Mouse (Mus musculus): Measurements from ENCODE around the gene Cdkl2. TPM values are rescaled to one million over a fixed set of nuclear protein-coding genes. Genes with fewer than 3 reads are reported as not detected.

Gene Cdkl2
- polyA plus RNA-seq (2012; rRNA removed), result 0.47 TPM in 2 replicates

GRCm38 (mm10) chr5:92043783-92044182 is at the start of gene Cdkl2:
Gene Cdkl2, minus strand, starts transcription at chr5:92043883.

GRCm38 (mm10) chr5:92083417-92084038 is 39.8 kb upstream of the Cdkl2 start, which contains the start of gene G3bp2:
Gene G3bp2, minus strand, starts transcription at chr5:92083719.

GRCm38 (mm10) chr5:91987236-91987635 is 56.4 kb downstream of the Cdkl2 start, which contains the start of gene Odaph:
Gene Odaph, plus strand, starts transcription at chr5:91987475.

GRCm38 (mm10) chr5:91962639-91963440 is 80.8 kb downstream of the Cdkl2 start, which contains the start of gene Rchy1:
Gene Rchy1, minus strand, starts transcription at chr5:91963068.

Other genes with a start within 250 kb of the Cdkl2 start
- gene Rchy1, start 80.8 kb downstream of the Cdkl2 start, polyA plus RNA-seq (2012; rRNA removed), result 5.5 and 6.1 TPM in 2 replicates
- gene Odaph, start 56.4 kb downstream of the Cdkl2 start, polyA plus RNA-seq (2012; rRNA removed), result not detected in 2 replicates
- 1.9 and 3.1 TPM in 2 replicates for gene G3bp2, start 39.8 kb upstream of the Cdkl2 start, polyA plus RNA-seq (2012; rRNA removed)
- 9.0 and 12.1 TPM in 2 replicates for gene Uso1, start 94.1 kb upstream of the Cdkl2 start, polyA plus RNA-seq (2012; rRNA removed)
- gene U90926, start 171.5 kb upstream of the Cdkl2 start, polyA plus RNA-seq (2012; rRNA removed), result not detected in 2 replicates
- 0.29 and 0.44 TPM in 2 replicates for gene Ppef2, start 212.4 kb upstream of the Cdkl2 start, polyA plus RNA-seq (2012; rRNA removed)
- 25.8 and 39.8 TPM in 2 replicates for gene Naaa, start 234.3 kb upstream of the Cdkl2 start, polyA plus RNA-seq (2012; rRNA removed)

Measured in stomach, adult 2 months (tissue).